Mouse (Mus musculus) embryonic facial prominence, embryonic 15.5 days (tissue): Measurements from ENCODE around the gene Olfr523. TPM values are rescaled to one million over a fixed set of nuclear protein-coding genes. Genes with fewer than 3 reads are reported as not detected.

Experiments used
- ATAC-seq: fragments of 200-750 bp; cut with Nextera tagmentation; 2 replicates; pipeline ENCODE4 v1.8.0; 2017; ENCODE audit warnings: low read depth, moderate TSS enrichment; ENCODE audit not compliant: insufficient number of reproducible peaks, low FRiP score, low TSS enrichment
- H3K27ac ChIP-seq: fragments of 300-500 bp; sonication (generic); replicated peaks from 2 replicates; pipeline ENCODE4 v1.5.1; 2015; ENCODE audit warnings: mild to moderate bottlenecking, inconsistent platforms
- H3K27me3 ChIP-seq: fragments of 300-500 bp; sonication (generic); 2 replicates; pipeline ENCODE4 v1.6.1; 2015; ENCODE audit warnings: inconsistent platforms
- H3K36me3 ChIP-seq: fragments of 300-500 bp; sonication (generic); 2 replicates; pipeline ENCODE4 v1.6.1; 2015; ENCODE audit warnings: mild to moderate bottlenecking, inconsistent platforms
- H3K4me1 ChIP-seq: fragments of 300-500 bp; sonication (generic); 2 replicates; pipeline ENCODE4 v1.6.1; 2015; ENCODE audit warnings: inconsistent platforms
- H3K4me2 ChIP-seq: fragments of 300-500 bp; sonication (generic); replicated peaks from 2 replicates; pipeline ENCODE4 v1.6.1; 2015; ENCODE audit warnings: mild to moderate bottlenecking, inconsistent platforms
- H3K4me3 ChIP-seq: fragments of 300-500 bp; sonication (generic); replicated peaks from 2 replicates; pipeline ENCODE4 v1.5.1; 2015; ENCODE audit warnings: mild to moderate bottlenecking, inconsistent platforms
- H3K9ac ChIP-seq: fragments of 300-500 bp; sonication (generic); 2 replicates; pipeline ENCODE4 v1.6.1; 2015; ENCODE audit warnings: inconsistent platforms
- H3K9me3 ChIP-seq: fragments of 300-500 bp; sonication (generic); replicated peaks from 2 replicates; pipeline ENCODE4 v1.6.1; 2016; ENCODE audit warnings: inconsistent platforms
- WGBS: fragments of 180-500 bp; shearing (Covaris S2); methylation state at CpG from one replicate; pipeline ENCODE4 v1.1.7; 2015; 5-methylcytosine and 5-hydroxymethylcytosine counted together
- polyA plus RNA-seq: library from polyadenylated mRNA; unstranded; fragments of >200 nt; fragmentation: Nextera tagmentation; extraction: Ambion mirVana; gene quantifications from 2 replicates; pipeline ENCODE4 v1.2.1, GENCODE M21; 2015

Olfr523 gene
- polyA plus RNA-seq, 1 experiment from 2014 or later: 0.57 TPM

GRCm38 (mm10) chr7:140184206-140184605, 11.2 kb downstream of the Olfr523 start:
- no peaks in the 10 kb centered on the region for H3K9me3 ChIP-seq
- H3K27me3 ChIP-seq: no peaks in the 10 kb centered on the region
- no peaks in the 10 kb centered on the region for H3K4me1 ChIP-seq
- no peak overlapping the region for H3K27ac ChIP-seq
- no peak overlapping the region for H3K4me2 ChIP-seq
- no peak overlapping the region for H3K4me3 ChIP-seq
- 89% methylated on average over 4 of the region's 4 CpGs for WGBS
- H3K9ac ChIP-seq: no peak overlapping the region
- ATAC-seq: no peak
- no peaks in the 10 kb centered on the region for H3K36me3 ChIP-seq

- Histone ChIP-seq H3K27me3 (no peaks in the 10 kb centered on the region), H3K27ac (no peak overlapping the region), H3K4me1 (no peaks in the 10 kb centered on the region), H3K9ac (no peak overlapping the region), H3K4me3 (no peak overlapping the region), H3K9me3 (no peaks in the 10 kb centered on the region), H3K4me2 (no peak overlapping the region), H3K36me3 (no peaks in the 10 kb centered on the region)
- peak; percentile 68; the same call in 1 of the 2 replicates for ATAC-seq
- 63% methylated on average over 18 of the region's 18 CpGs for WGBS
Measured at GRCm38 (mm10) chr7:140186646-140187620, 13.9 kb downstream of the Olfr523 start.

GRCm38 (mm10) chr7:140187721-140188390, 14.8 kb downstream of the Olfr523 start:
- 81% methylated on average over 7 of the region's 7 CpGs for WGBS
- Histone ChIP-seq H3K4me3 (no peak overlapping the region), H3K27ac (no peak overlapping the region), H3K4me2 (no peak overlapping the region), H3K36me3 (no peaks in the 10 kb centered on the region), H3K4me1 (no peaks in the 10 kb centered on the region), H3K27me3 (no peaks in the 10 kb centered on the region), H3K9me3 (no peaks in the 10 kb centered on the region), H3K9ac (no peak overlapping the region)
- ATAC-seq: no peak

- Histone ChIP-seq H3K27me3 (no peaks in the 10 kb centered on the region), H3K4me3 (no peak overlapping the region), H3K4me2 (no peak overlapping the region), H3K27ac (no peak overlapping the region), H3K36me3 (no peaks in the 10 kb centered on the region), H3K9me3 (no peaks in the 10 kb centered on the region), H3K9ac (no peak overlapping the region), H3K4me1 (no peaks in the 10 kb centered on the region)
- no peak for ATAC-seq
- 56% methylated on average over 4 of the region's 4 CpGs for WGBS
Measured at GRCm38 (mm10) chr7:140188391-140189328, 15.6 kb downstream of the Olfr523 start.

- no peak overlapping the region for H3K4me2 ChIP-seq
- no peak for ATAC-seq
- H3K27me3 ChIP-seq: no peaks in the 10 kb centered on the region
- H3K9ac ChIP-seq: no peak overlapping the region
- no peaks in the 10 kb centered on the region for H3K4me1 ChIP-seq
- 83% methylated on average over 1 of the region's 1 CpGs for WGBS
- no peak overlapping the region for H3K4me3 ChIP-seq
- H3K27ac ChIP-seq: no peak overlapping the region
- no peaks in the 10 kb centered on the region for H3K9me3 ChIP-seq
- H3K36me3 ChIP-seq: no peaks in the 10 kb centered on the region
Measured at GRCm38 (mm10) chr7:140190435-140190834, 17.4 kb downstream of the Olfr523 start.

- H3K4me2 ChIP-seq: no peak overlapping the region
- no peaks in the 10 kb centered on the region for H3K4me1 ChIP-seq
- H3K27ac ChIP-seq: no peak overlapping the region
- no peaks in the 10 kb centered on the region for H3K9me3 ChIP-seq
- no peak for ATAC-seq
- WGBS: 63% methylated on average over 2 of the region's 2 CpGs
- no peaks in the 10 kb centered on the region for H3K36me3 ChIP-seq
- H3K4me3 ChIP-seq: no peak overlapping the region
- no peaks in the 10 kb centered on the region for H3K27me3 ChIP-seq
- no peak overlapping the region for H3K9ac ChIP-seq
Measured at GRCm38 (mm10) chr7:140192445-140192844, 19.4 kb downstream of the Olfr523 start.

- Histone ChIP-seq H3K4me3 (no peak overlapping the region), H3K36me3 (no peaks in the 10 kb centered on the region), H3K9ac (no peak overlapping the region), H3K9me3 (no peaks in the 10 kb centered on the region), H3K27ac (no peak overlapping the region), H3K4me1 (no peaks in the 10 kb centered on the region), H3K27me3 (no peaks in the 10 kb centered on the region), H3K4me2 (no peak overlapping the region)
- no peak for ATAC-seq
- 81% methylated on average over 2 of the region's 2 CpGs for WGBS
Measured at GRCm38 (mm10) chr7:140192851-140193250, 19.8 kb downstream of the Olfr523 start.

- no peak overlapping the region for H3K9ac ChIP-seq
- no peak overlapping the region for H3K4me2 ChIP-seq
- H3K4me3 ChIP-seq: no peak overlapping the region
- no peak for ATAC-seq
- H3K9me3 ChIP-seq: no peaks in the 10 kb centered on the region
- H3K36me3 ChIP-seq: no peaks in the 10 kb centered on the region
- H3K27me3 ChIP-seq: no peaks in the 10 kb centered on the region
- 79% methylated on average over 4 of the region's 4 CpGs for WGBS
- no peaks in the 10 kb centered on the region for H3K4me1 ChIP-seq
- no peak overlapping the region for H3K27ac ChIP-seq
Measured at GRCm38 (mm10) chr7:140194031-140194430, 21.0 kb downstream of the Olfr523 start.

GRCm38 (mm10) chr7:140196002-140196401, 23.0 kb downstream of the Olfr523 start:
- H3K9ac ChIP-seq: no peak overlapping the region
- WGBS: 75% methylated on average over 8 of the region's 8 CpGs
- H3K36me3 ChIP-seq: no peaks in the 10 kb centered on the region
- H3K4me3 ChIP-seq: no peak overlapping the region
- no peaks in the 10 kb centered on the region for H3K27me3 ChIP-seq
- no peaks in the 10 kb centered on the region for H3K4me1 ChIP-seq
- no peaks in the 10 kb centered on the region for H3K9me3 ChIP-seq
- no peak overlapping the region for H3K27ac ChIP-seq
- ATAC-seq: no peak
- H3K4me2 ChIP-seq: no peak overlapping the region

GRCm38 (mm10) chr7:140201090-140201489, 28.1 kb downstream of the Olfr523 start:
- no peaks in the 10 kb centered on the region for H3K27me3 ChIP-seq
- no peak overlapping the region for H3K27ac ChIP-seq
- H3K4me2 ChIP-seq: no peak overlapping the region
- no peak overlapping the region for H3K9ac ChIP-seq
- no peaks in the 10 kb centered on the region for H3K4me1 ChIP-seq
- no peak overlapping the region for H3K4me3 ChIP-seq
- no peaks in the 10 kb centered on the region for H3K9me3 ChIP-seq
- 88% methylated on average over 4 of the region's 4 CpGs for WGBS
- no peak for ATAC-seq
- H3K36me3 ChIP-seq: no peaks in the 10 kb centered on the region

GRCm38 (mm10) chr7:140205864-140206263, 32.8 kb downstream of the Olfr523 start, which contains the start of gene Olfr524:
Olfr524 (minus strand) TSS chr7:140205964.
- Histone ChIP-seq H3K9ac (no peak within 1 kb of the TSS), H3K36me3 (no peaks in the 10 kb centered on the region), H3K4me1 (no peaks in the 10 kb centered on the region), H3K27me3 (no peaks in the 10 kb centered on the region), H3K4me2 (no peak within 1 kb of the TSS), H3K9me3 (no peaks in the 10 kb centered on the region), H3K4me3 (no peak within 1 kb of the TSS), H3K27ac (no peak within 1 kb of the TSS)
- ATAC-seq: no peak
